Mouse (Mus musculus) liver, postnatal 0 days (tissue): ENCODE measurements around the gene Vps13c. TPM values are rescaled to one million over a fixed set of nuclear protein-coding genes. Genes with fewer than 3 reads are reported as not detected.

Experiments used
- ATAC-seq: fragments of 200-750 bp; cut with Nextera tagmentation; 2 replicates; pipeline ENCODE4 v1.8.0; 2017; ENCODE audit warnings: mild to moderate bottlenecking, moderate library complexity
- DNase-seq: peaks from one replicate; pipeline ENCODE4 v3.0.0-alpha.2; 2016
- H3K27ac ChIP-seq: fragments of 300-500 bp; sonication (generic); 2 replicates; pipeline ENCODE4 v1.5.1; 2014; ENCODE audit warnings: antibody characterized with exemption, moderate library complexity, mild to moderate bottlenecking, low read depth
- H3K27me3 ChIP-seq: fragments of 300-500 bp; sonication (generic); 2 replicates; pipeline ENCODE4 v1.6.1; 2014; ENCODE audit warnings: low read length, control low read depth, mixed read lengths; ENCODE audit not compliant: insufficient read depth
- H3K36me3 ChIP-seq: fragments of 300-500 bp; sonication (generic); replicated peaks from 2 replicates; pipeline ENCODE4 v1.6.1; 2014; ENCODE audit warnings: mild to moderate bottlenecking, control low read depth, low read length, moderate library complexity, mixed read lengths; ENCODE audit not compliant: insufficient read depth
- H3K4me1 ChIP-seq: fragments of 300-500 bp; sonication (generic); 2 replicates; pipeline ENCODE4 v1.6.1; 2014; ENCODE audit warnings: antibody characterized with exemption, mild to moderate bottlenecking, control low read depth; ENCODE audit not compliant: insufficient read depth
- H3K4me2 ChIP-seq: fragments of 300-500 bp; sonication (generic); 2 replicates; pipeline ENCODE4 v1.6.1; 2014; ENCODE audit warnings: low read depth, mild to moderate bottlenecking, low read length, moderate library complexity, mixed read lengths
- H3K4me3 ChIP-seq: fragments of 300-500 bp; sonication (generic); 2 replicates; pipeline ENCODE4 v1.5.1; 2014; ENCODE audit warnings: low read depth, low read length
- H3K9ac ChIP-seq: fragments of 300-500 bp; sonication (generic); replicated peaks from 2 replicates; pipeline ENCODE4 v1.6.1; 2014; ENCODE audit warnings: mild to moderate bottlenecking, moderate library complexity
- H3K9me3 ChIP-seq: fragments of 300-500 bp; sonication (generic); 2 replicates; pipeline ENCODE4 v1.6.1; 2016; ENCODE audit warnings: mild to moderate bottlenecking, control low read depth, low read length, mixed read lengths
- CTCF ChIP-seq: sonication (generic); IDR thresholded peaks from 2 replicates; pipeline ENCODE4 v1.5.1; 2016; ENCODE audit warnings: antibody characterized with exemption, low read depth
- EP300 ChIP-seq: IDR thresholded peaks from 2 replicates; pipeline ENCODE4 v1.6.1; 2016; ENCODE audit warnings: antibody characterized with exemption, low read depth, mild to moderate bottlenecking
- WGBS: fragments of 180-500 bp; shearing (Covaris S2); extraction: QIAGEN DNeasy Blood & Tissue Kit; methylation state at CpG from one replicate; pipeline ENCODE4 v1.1.7; 2014; ENCODE audit not compliant: insufficient replicate concordance; 5-methylcytosine and 5-hydroxymethylcytosine counted together
- polyA plus RNA-seq: library from polyadenylated mRNA; unstranded; fragments of >200 nt; fragmentation: Nextera tagmentation; extraction: Ambion mirVana; gene quantifications from 2 replicates; pipeline ENCODE4 v1.2.1, GENCODE M21; 2015

Gene Vps13c
- polyA plus RNA-seq, 1 experiment from 2014 or later: 3.4 TPM

DNA sequence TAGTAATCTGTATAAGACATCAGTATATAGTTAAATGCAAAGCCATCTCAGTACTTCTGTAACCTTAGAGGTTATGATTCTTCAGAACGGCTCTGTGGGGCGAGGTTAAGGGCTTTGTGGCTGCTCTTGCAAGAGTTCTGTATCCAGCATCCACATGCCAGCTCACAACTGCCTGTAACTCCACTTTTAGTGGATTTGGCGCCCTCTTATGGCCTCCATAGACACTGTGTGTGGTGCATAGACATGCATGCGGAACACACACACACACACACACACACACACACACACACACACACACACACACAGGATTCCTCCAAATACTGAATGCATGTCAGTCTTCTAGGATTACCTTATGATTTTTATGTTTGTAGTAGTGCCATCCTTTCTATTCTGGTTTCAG, 11.0 kb downstream of the Vps13c start:
- DNase-seq (peak; percentile 51), ATAC-seq (peak; percentile 45)
- H3K4me1 ChIP-seq: peaks cover 19% of the 10 kb centered on the region
- H3K9me3 ChIP-seq: no peaks in the 10 kb centered on the region
- 74% methylated on average over 4 of the region's 4 CpGs for WGBS
- no peak overlapping the region for H3K9ac ChIP-seq
- no peak overlapping the region for H3K27ac ChIP-seq
- no peak overlapping the region for H3K4me2 ChIP-seq
- H3K27me3 ChIP-seq: no peaks in the 10 kb centered on the region
- peak; percentile 61 for TF ChIP-seq CTCF
- TF ChIP-seq EP300: no peak
- peaks cover 18% of the 10 kb centered on the region for H3K36me3 ChIP-seq
- no peak overlapping the region for H3K4me3 ChIP-seq

DNA sequence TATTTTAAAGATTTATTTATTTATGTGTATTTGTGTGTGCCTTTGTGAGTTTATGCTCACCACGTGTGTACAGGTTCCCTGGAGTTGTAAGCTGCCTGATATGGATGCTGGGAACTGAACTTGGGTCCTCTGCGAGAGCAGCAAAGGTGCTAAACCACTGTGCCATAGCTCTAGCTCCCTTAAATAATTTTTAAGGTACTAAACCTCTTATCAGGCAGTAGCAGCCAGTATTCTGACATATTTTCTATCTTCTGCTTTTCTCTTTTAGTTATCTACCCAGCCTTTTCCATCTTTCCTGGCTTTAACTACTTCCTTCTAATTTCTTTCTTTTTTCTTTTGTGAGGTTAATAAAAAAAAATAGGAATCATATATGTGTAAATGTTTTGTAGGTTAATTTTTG, 20.1 kb downstream of the Vps13c start:
- 63% methylated on average over 2 of the region's 2 CpGs for WGBS
- Histone ChIP-seq H3K4me3 (no peak overlapping the region), H3K36me3 (peaks cover 11% of the 10 kb centered on the region), H3K27me3 (no peaks in the 10 kb centered on the region), H3K9ac (no peak overlapping the region), H3K4me1 (peaks cover 16% of the 10 kb centered on the region; the same call in 1 of the 2 replicates), H3K4me2 (no peak overlapping the region), H3K27ac (no peak overlapping the region), H3K9me3 (no peaks in the 10 kb centered on the region)
- ATAC-seq: no peak
- no peak for DNase-seq
- peak; percentile 59; the same call in 1 of the 2 replicates for TF ChIP-seq EP300
- TF ChIP-seq CTCF: no peak

DNA sequence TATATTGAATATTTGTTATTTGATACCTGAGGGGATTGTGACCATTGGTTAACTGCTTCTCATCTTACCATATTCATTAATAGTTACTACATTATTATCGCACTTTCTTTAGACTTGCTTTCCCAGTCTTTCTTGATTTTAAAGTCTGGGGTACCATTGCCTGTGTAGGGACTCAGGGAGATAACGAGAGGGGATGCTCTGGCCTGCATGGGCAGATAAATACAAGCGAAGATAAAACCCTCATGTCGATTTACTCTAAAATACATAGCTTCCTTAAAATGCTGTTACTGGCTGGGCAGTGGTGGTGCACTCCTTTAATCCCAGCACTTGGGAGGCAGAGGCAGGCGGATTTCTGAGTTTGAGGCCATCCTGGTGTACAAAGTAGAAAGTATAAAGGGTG, 23.1 kb downstream of the Vps13c start:
- Histone ChIP-seq H3K4me3 (no peak overlapping the region), H3K4me2 (peak overlapping the region; percentile 36; the same call in 1 of the 2 replicates), H3K36me3 (peaks cover under 1% of the 10 kb centered on the region; the same call in 1 of the 2 replicates), H3K9me3 (no peaks in the 10 kb centered on the region), H3K9ac (no peak overlapping the region), H3K27me3 (no peaks in the 10 kb centered on the region), H3K4me1 (peaks cover 22% of the 10 kb centered on the region; the same call in 1 of the 2 replicates), H3K27ac (no peak overlapping the region)
- no peak for ATAC-seq
- 58% methylated on average over 5 of the region's 5 CpGs for WGBS
- no peak for DNase-seq
- TF ChIP-seq EP300 (peak; percentile 83), CTCF (no peak)

DNA sequence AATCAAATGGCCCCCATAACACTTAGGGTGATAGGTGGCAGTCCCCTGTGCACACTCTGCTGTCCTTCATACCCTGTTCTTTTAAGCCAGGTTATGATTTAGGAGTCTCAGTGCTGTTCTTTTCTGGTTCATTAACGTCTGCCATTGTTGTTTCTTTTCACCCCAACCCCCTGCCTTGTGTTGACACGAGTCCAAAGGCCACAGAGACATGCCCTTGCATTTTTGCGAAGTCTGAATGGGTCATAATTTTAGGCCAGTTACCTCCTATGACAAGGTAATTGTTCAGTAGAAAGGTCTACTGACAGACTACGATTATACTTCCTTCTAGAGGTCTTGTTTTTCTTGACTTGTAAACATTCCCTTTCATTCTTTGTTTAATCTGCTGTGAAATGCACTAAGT, 23.8 kb downstream of the Vps13c start:
- DNase-seq (no peak), ATAC-seq (no peak)
- TF ChIP-seq CTCF (no peak), EP300 (no peak)
- H3K36me3 ChIP-seq: no peaks in the 10 kb centered on the region
- peaks cover 22% of the 10 kb centered on the region; the same call in 1 of the 2 replicates for H3K4me1 ChIP-seq
- 50% methylated on average over 4 of the region's 4 CpGs for WGBS
- no peaks in the 10 kb centered on the region for H3K27me3 ChIP-seq
- 0 out of 2 replicates have a peak overlapping the region, but pooled peaks have one; percentile 7 for H3K4me2 ChIP-seq
- H3K9ac ChIP-seq: no peak overlapping the region
- H3K27ac ChIP-seq: 0 out of 2 replicates have a peak overlapping the region, but pooled peaks have one; percentile 55
- no peaks in the 10 kb centered on the region for H3K9me3 ChIP-seq
- H3K4me3 ChIP-seq: no peak overlapping the region

DNA sequence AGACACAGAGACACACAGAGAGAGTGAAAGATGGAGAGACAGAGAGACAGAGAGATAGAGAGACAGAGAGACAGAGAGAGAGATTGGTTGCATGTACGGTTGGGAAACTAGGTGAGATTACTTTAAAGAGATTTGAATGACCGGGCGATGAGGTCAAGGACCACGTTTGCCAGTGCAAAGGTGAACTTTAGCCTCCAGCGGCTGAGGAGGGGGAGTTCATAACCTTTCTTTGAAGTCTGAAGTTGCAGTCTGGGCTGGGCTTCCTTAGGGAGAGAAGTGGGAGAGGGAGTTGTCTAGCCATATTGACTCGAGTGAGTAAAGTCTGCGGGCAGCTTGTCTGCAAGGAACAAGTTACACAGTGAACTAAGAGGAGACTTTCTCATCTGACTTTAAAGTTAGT, 25.2 kb downstream of the Vps13c start:
- 0 out of 2 replicates have a peak overlapping the region, but pooled peaks have one; percentile 29 for H3K27ac ChIP-seq
- DNase-seq (no peak), ATAC-seq (0 out of 2 replicates have a peak, but pooled peaks have one; percentile 38)
- no peaks in the 10 kb centered on the region for H3K27me3 ChIP-seq
- H3K9me3 ChIP-seq: no peaks in the 10 kb centered on the region
- no peak overlapping the region for H3K9ac ChIP-seq
- 65% methylated on average over 7 of the region's 7 CpGs for WGBS
- peak overlapping the region; percentile 5; the same call in 1 of the 2 replicates for H3K4me2 ChIP-seq
- TF ChIP-seq CTCF (no peak), EP300 (no peak)
- H3K4me3 ChIP-seq: no peak overlapping the region
- H3K4me1 ChIP-seq: peaks cover 25% of the 10 kb centered on the region; the same call in 1 of the 2 replicates
- H3K36me3 ChIP-seq: no peaks in the 10 kb centered on the region

DNA sequence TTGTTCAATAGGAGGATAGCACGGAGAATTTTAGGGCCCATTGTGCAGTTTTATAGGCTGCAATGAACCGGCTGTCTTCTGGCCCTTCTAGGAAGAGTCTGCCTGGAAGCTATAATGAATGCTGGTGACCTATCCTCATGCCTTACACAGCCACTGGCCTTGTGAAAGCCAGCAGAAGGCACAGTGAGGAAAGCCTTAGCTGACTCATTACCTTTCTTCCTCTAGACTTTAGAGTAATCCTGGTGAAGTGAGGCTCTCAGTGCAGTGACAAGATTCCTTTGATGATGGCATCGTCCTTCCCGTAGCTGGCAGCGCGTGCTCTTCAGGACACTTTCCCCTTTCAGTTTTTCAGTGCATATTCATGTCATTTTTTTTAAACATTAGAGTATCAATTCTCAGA, 27.2 kb downstream of the Vps13c start:
- Histone ChIP-seq H3K36me3 (peaks cover 4% of the 10 kb centered on the region; the same call in 1 of the 2 replicates), H3K27me3 (no peaks in the 10 kb centered on the region), H3K4me1 (peaks cover 25% of the 10 kb centered on the region; the same call in 1 of the 2 replicates), H3K9ac (no peak overlapping the region), H3K27ac (no peak overlapping the region), H3K4me2 (no peak overlapping the region), H3K9me3 (no peaks in the 10 kb centered on the region), H3K4me3 (no peak overlapping the region)
- no peak for TF ChIP-seq EP300
- TF ChIP-seq CTCF: no peak
- 88% methylated on average over 6 of the region's 6 CpGs for WGBS
- DNase-seq (no peak), ATAC-seq (no peak)
